Mouse (Mus musculus): ENCODE measurements around the gene Utp14a. TPM values are rescaled to one million over a fixed set of nuclear protein-coding genes. Genes with fewer than 3 reads are reported as not detected.

Gene Utp14a
- polyA plus RNA-seq, 1 experiment: 12.2 TPM

DNA sequence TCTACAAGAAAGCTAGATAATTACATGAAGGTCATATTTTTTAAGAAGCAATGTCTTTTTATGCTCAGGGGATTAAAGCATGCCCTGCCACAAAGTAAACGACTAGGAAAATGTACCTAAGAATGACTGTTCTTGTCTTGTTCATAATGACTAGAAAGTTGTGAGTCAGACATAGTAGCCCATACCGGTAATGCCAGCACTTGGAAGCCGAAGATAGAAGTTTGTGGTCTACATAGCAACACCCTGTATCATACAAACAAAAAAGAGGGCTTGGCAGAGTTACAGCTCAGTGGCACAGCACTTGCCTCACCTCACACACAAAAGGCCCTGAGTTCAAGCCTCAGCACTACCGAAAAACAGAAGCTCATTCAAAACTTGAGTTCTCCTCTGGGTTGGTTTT is 15.0 kb downstream of the Utp14a start:
- Histone ChIP-seq H3K27me3 (ENCODE audit: control insufficient read depth, insufficient read depth, insufficient read length) (no peaks in the 10 kb centered on the region), H3K4me2 (ENCODE audit: low read depth) (no peak overlapping the region), H3K4me3 (no peak overlapping the region), H3ac (ENCODE audit: control insufficient read depth, insufficient read length) (no peak overlapping the region), H3K36me3 (ENCODE audit: control insufficient read depth, insufficient read depth) (peaks cover 3% of the 10 kb centered on the region), H3K79me2 (ENCODE audit: control insufficient read depth, insufficient read depth) (no peaks in the 10 kb centered on the region)
- TF ChIP-seq CEBPB (IDR thresholded peaks at IDR 0.05; ENCODE audit: insufficient read depth, poor library complexity, severe bottlenecking): no peak
- TF ChIP-seq POLR2AphosphoS2 (IDR thresholded peaks at IDR 0.05; ENCODE audit: insufficient read length, low read depth): no peak
- no peak for TF ChIP-seq MYOG (IDR thresholded peaks at IDR 0.05; ENCODE audit: control insufficient read depth in 1 of 3, insufficient read depth in 1 of 3, insufficient read length in 2 of 3, low read depth in 2 of 3)
- no peak for TF ChIP-seq TCF12 (IDR thresholded peaks at IDR 0.05; ENCODE audit: insufficient read depth, poor library complexity, severe bottlenecking)
- TF ChIP-seq MAX (IDR thresholded peaks at IDR 0.05; ENCODE audit: low read depth): no peak
- TF ChIP-seq SRF (IDR thresholded peaks at IDR 0.05; ENCODE audit: control insufficient read depth, insufficient read length, low read depth): no peak
- no peak for TF ChIP-seq USF1 (IDR thresholded peaks at IDR 0.05; ENCODE audit: low read depth)
- TF ChIP-seq POLR2A (IDR thresholded peaks at IDR 0.05; ENCODE audit: insufficient read length, low read depth): no peak
- no peak for TF ChIP-seq MYOD1 (IDR thresholded peaks at IDR 0.05; ENCODE audit: control insufficient read depth in 1 of 3, insufficient read length in 2 of 3, low read depth in 2 of 3)

DNA sequence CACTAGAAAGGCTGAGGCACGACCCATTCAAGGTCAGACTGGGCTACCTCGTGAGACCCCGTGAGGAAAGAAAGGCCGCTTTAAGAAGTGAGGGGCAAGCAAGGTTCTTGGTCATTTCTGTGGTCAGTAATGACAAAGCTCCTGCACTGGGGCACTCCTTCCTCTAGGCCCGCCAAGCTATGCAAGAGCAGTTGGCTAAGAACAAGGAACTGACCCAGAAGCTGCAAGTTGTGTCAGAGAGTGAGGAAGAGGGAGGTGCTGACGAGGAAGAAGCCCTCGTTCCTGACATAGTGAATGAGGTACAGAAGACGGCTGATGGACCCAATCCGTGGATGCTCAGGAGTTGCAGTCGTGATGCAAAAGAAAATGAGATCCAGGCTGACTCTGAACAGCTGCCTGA is 18.0 kb downstream of the Utp14a start:
- H3K27me3 ChIP-seq (ENCODE audit: control insufficient read depth, insufficient read depth, insufficient read length): no peaks in the 10 kb centered on the region
- no peaks in the 10 kb centered on the region for H3K79me2 ChIP-seq (ENCODE audit: control insufficient read depth, insufficient read depth)
- no peak overlapping the region for H3K4me2 ChIP-seq (ENCODE audit: low read depth)
- H3K4me3 ChIP-seq: no peak overlapping the region
- H3K36me3 ChIP-seq (ENCODE audit: control insufficient read depth, insufficient read depth): no peaks in the 10 kb centered on the region
- no peak overlapping the region for H3ac ChIP-seq (ENCODE audit: control insufficient read depth, insufficient read length)
- no peak for TF ChIP-seq MAX (IDR thresholded peaks at IDR 0.05; ENCODE audit: low read depth)
- no peak for TF ChIP-seq SRF (IDR thresholded peaks at IDR 0.05; ENCODE audit: control insufficient read depth, insufficient read length, low read depth)
- no peak for TF ChIP-seq CEBPB (IDR thresholded peaks at IDR 0.05; ENCODE audit: insufficient read depth, poor library complexity, severe bottlenecking)

DNA sequence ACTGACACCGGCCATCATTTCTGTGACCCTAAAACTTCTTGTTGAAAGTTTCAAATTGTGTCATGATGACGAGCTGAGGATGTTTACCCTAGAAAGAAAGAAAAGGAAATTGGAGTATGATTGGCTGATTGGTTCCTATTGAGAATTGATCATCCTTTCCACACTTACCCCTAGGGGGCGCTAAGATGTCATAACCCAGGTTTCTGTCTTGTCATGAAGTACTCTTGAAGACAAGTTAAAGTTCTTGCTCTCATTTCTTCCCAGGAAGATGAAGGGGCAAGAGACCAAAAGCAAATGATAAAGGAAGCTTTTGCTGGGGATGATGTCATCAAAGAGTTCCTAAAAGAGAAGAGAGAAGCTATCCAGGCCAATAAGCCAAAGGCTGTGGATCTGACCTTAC is 21.4 kb downstream of the Utp14a start:
- H3K4me3 ChIP-seq: no peak overlapping the region
- H3ac ChIP-seq (ENCODE audit: control insufficient read depth, insufficient read length): no peak overlapping the region
- peaks cover 3% of the 10 kb centered on the region for H3K36me3 ChIP-seq (ENCODE audit: control insufficient read depth, insufficient read depth)
- no peaks in the 10 kb centered on the region for H3K79me2 ChIP-seq (ENCODE audit: control insufficient read depth, insufficient read depth)
- TF ChIP-seq REST (IDR thresholded peaks at IDR 0.05; ENCODE audit: insufficient read depth, insufficient read length): no peak
- TF ChIP-seq POLR2A (IDR thresholded peaks at IDR 0.05; ENCODE audit: insufficient read length, low read depth): no peak
- no peak for TF ChIP-seq MYOD1 (IDR thresholded peaks at IDR 0.05; ENCODE audit: control insufficient read depth in 1 of 3, insufficient read length in 2 of 3, low read depth in 2 of 3)
- no peak for TF ChIP-seq USF1 (IDR thresholded peaks at IDR 0.05; ENCODE audit: low read depth)
- TF ChIP-seq TCF3 (IDR thresholded peaks at IDR 0.05; ENCODE audit: insufficient read length, low read depth): no peak
- H3K4me2 ChIP-seq (ENCODE audit: low read depth): no peak overlapping the region
- H3K27me3 ChIP-seq (ENCODE audit: control insufficient read depth, insufficient read depth, insufficient read length): no peaks in the 10 kb centered on the region

GRCm38 (mm10) chrX:48284386-48285005 is 27.8 kb downstream of the Utp14a start:
- no peaks in the 10 kb centered on the region for H3K27me3 ChIP-seq (ENCODE audit: control insufficient read depth, insufficient read depth, insufficient read length)
- H3ac ChIP-seq (ENCODE audit: control insufficient read depth, insufficient read length): peak overlapping the region; percentile 29

DNA sequence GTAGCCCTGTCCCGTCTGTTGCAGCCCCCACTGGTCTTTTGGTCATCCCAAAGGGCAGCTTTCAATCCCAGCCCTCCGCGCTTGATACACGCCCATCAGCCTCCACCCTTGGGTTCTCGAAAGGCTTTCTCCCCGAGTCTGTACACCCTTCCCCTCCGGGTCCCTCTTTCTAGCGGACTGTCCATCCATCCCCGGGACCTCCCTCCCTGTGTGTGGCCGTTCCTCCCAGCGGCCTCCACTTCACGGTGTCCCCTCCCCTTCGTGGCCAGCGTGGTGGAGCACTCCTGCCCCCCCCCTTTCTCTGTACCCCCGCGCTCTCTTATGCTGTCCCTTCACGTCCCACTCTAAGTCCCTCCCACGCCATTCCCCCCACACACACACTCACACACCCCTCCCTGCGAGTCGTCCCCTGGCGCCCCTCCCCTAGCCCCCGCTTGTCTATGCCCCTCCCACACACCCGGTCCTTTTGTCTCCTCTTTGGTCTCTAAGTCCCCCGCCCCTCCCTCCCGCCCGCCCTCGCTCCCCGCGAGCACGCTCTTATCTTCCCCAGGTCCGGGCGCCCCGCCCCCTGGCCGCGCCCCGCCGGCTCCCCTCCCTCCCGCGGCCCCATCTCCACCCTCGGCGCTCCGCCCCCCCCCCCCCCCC is 28.5 kb downstream of the Utp14a start:
- no peaks in the 10 kb centered on the region for H3K79me2 ChIP-seq (ENCODE audit: control insufficient read depth, insufficient read depth)
- peak overlapping the region; percentile 47 for H3K4me3 ChIP-seq
- H3K4me2 ChIP-seq (ENCODE audit: low read depth): peak overlapping the region; percentile 82
- H3ac ChIP-seq (ENCODE audit: control insufficient read depth, insufficient read length): peak overlapping the region; percentile 29
- no peaks in the 10 kb centered on the region for H3K27me3 ChIP-seq (ENCODE audit: control insufficient read depth, insufficient read depth, insufficient read length)
- peaks cover 3% of the 10 kb centered on the region for H3K36me3 ChIP-seq (ENCODE audit: control insufficient read depth, insufficient read depth)
- TF ChIP-seq USF1 (IDR thresholded peaks at IDR 0.05; ENCODE audit: low read depth) (no peak), MYOG (IDR thresholded peaks at IDR 0.05; ENCODE audit: control insufficient read depth in 1 of 3, insufficient read depth in 1 of 3, insufficient read length in 2 of 3, low read depth in 2 of 3) (no peak), TCF3 (IDR thresholded peaks at IDR 0.05; ENCODE audit: insufficient read length, low read depth) (no peak), MYOD1 (IDR thresholded peaks at IDR 0.05; ENCODE audit: control insufficient read depth in 1 of 3, insufficient read length in 2 of 3, low read depth in 2 of 3) (no peak), E2F4 (IDR thresholded peaks at IDR 0.05; ENCODE audit: insufficient read depth) (no peak), REST (IDR thresholded peaks at IDR 0.05; ENCODE audit: insufficient read depth, insufficient read length) (no peak), TCF12 (IDR thresholded peaks at IDR 0.05; ENCODE audit: insufficient read depth, poor library complexity, severe bottlenecking) (no peak), MAX (IDR thresholded peaks at IDR 0.05; ENCODE audit: low read depth) (no peak), POLR2AphosphoS2 (IDR thresholded peaks at IDR 0.05; ENCODE audit: insufficient read length, low read depth) (peak; percentile 29), SRF (IDR thresholded peaks at IDR 0.05; ENCODE audit: control insufficient read depth, insufficient read length, low read depth) (no peak), POLR2A (IDR thresholded peaks at IDR 0.05; ENCODE audit: insufficient read length, low read depth) (peak; percentile 51)

More at GRCm38 (mm10) chrX:48284386-48285005, 27.8 kb downstream of the Utp14a start:
- Histone ChIP-seq H3K36me3 (ENCODE audit: control insufficient read depth, insufficient read depth) (peaks cover 3% of the 10 kb centered on the region), H3K4me2 (ENCODE audit: low read depth) (peak overlapping the region; percentile 95), H3K79me2 (ENCODE audit: control insufficient read depth, insufficient read depth) (no peaks in the 10 kb centered on the region), H3K4me3 (peak overlapping the region; percentile 47)
- TF ChIP-seq POLR2AphosphoS2 (IDR thresholded peaks at IDR 0.05; ENCODE audit: insufficient read length, low read depth) (peak; percentile 22), USF1 (IDR thresholded peaks at IDR 0.05; ENCODE audit: low read depth) (no peak), TCF12 (IDR thresholded peaks at IDR 0.05; ENCODE audit: insufficient read depth, poor library complexity, severe bottlenecking) (no peak), MAX (IDR thresholded peaks at IDR 0.05; ENCODE audit: low read depth) (no peak), POLR2A (IDR thresholded peaks at IDR 0.05; ENCODE audit: insufficient read length, low read depth) (peak; percentile 57), MYOD1 (IDR thresholded peaks at IDR 0.05; ENCODE audit: control insufficient read depth in 1 of 3, insufficient read length in 2 of 3, low read depth in 2 of 3) (no peak), MYOG (IDR thresholded peaks at IDR 0.05; ENCODE audit: control insufficient read depth in 1 of 3, insufficient read depth in 1 of 3, insufficient read length in 2 of 3, low read depth in 2 of 3) (no peak)
